Mouse (Mus musculus) ES-E14 (cell line): ENCODE data around the gene Cnp. TPM values are rescaled to one million over a fixed set of nuclear protein-coding genes. Genes with fewer than 3 reads are reported as not detected.

Experiments
- DNase-seq: peaks from one replicate; pipeline ENCODE4 v3.0.0-alpha.2; 2013; ENCODE audit warnings: low read depth, low spot score
- H3K27ac ChIP-seq: 2 replicates; pipeline ENCODE4 v1.5.1; 2012; ENCODE audit warnings: low read depth, mild to moderate bottlenecking, low read length, moderate library complexity, mixed read lengths; ENCODE audit not compliant: poor library complexity, insufficient read depth, severe bottlenecking
- H3K36me3 ChIP-seq: 2 replicates; pipeline ENCODE4 v1.6.1; 2012; ENCODE audit warnings: mild to moderate bottlenecking, low read length, moderate library complexity, mixed read lengths; ENCODE audit not compliant: control insufficient read depth, poor library complexity, insufficient read depth, severe bottlenecking
- H3K4me1 ChIP-seq, 2 experiments: fragments of 150-350 bp in 1 of 2; sonication (generic) in 1 of 2; 2 replicates each; pipeline ENCODE4 v1.6.1; 2012; ENCODE audit warnings: low read length in 2 of 2, mild to moderate bottlenecking in 1 of 2, mixed read lengths in 1 of 2; ENCODE audit not compliant: control insufficient read depth in 2 of 2, insufficient read depth in 2 of 2, poor library complexity in 1 of 2
- H3K4me3 ChIP-seq, 2 experiments: fragments of 150-350 bp in 1 of 2; sonication (generic) in 1 of 2; 2 replicates each; pipeline ENCODE4 v1.5.1; 2012; ENCODE audit warnings: low read length in 2 of 2, low read depth in 1 of 2, mild to moderate bottlenecking in 1 of 2, mixed read lengths in 1 of 2; ENCODE audit not compliant: insufficient read depth in 1 of 2, poor library complexity in 1 of 2, severe bottlenecking in 1 of 2
- H3K9ac ChIP-seq: 2 replicates; pipeline ENCODE4 v1.6.1; 2012; ENCODE audit warnings: low read depth, mild to moderate bottlenecking, low read length, mixed read lengths; ENCODE audit not compliant: poor library complexity, insufficient read depth, severe bottlenecking
- H3K9me3 ChIP-seq: fragments of 150-350 bp; sonication (generic); 2 replicates; pipeline ENCODE4 v1.6.1; 2012; ENCODE audit warnings: low read depth, mild to moderate bottlenecking, low read length; ENCODE audit not compliant: control insufficient read depth, insufficient read depth
- CHD2 ChIP-seq: IDR thresholded peaks from 2 replicates; pipeline ENCODE4 v1.6.1; 2014; ENCODE audit warnings: mild to moderate bottlenecking, low read depth, low read length, inconsistent platforms
- HCFC1 ChIP-seq: IDR thresholded peaks from 2 replicates; pipeline ENCODE4 v1.6.1; 2012; ENCODE audit warnings: low read length, inconsistent platforms, borderline replicate concordance; ENCODE audit not compliant: insufficient read depth
- MAFK ChIP-seq: IDR thresholded peaks from 2 replicates; pipeline ENCODE4 v1.6.1; 2014; ENCODE audit warnings: mild to moderate bottlenecking, low read depth, low read length, inconsistent platforms; ENCODE audit not compliant: insufficient read depth
- ZC3H11A ChIP-seq: IDR thresholded peaks from 2 replicates; pipeline ENCODE4 v1.6.1; 2012; ENCODE audit warnings: low read depth, mild to moderate bottlenecking, inconsistent platforms, low read length, borderline replicate concordance
- ZNF384 ChIP-seq: IDR thresholded peaks from 2 replicates; pipeline ENCODE4 v1.6.1; 2012; ENCODE audit warnings: low read depth, low read length, inconsistent platforms
- in situ Hi-C, 2 experiments: fragments of 600-800 bp; cut with MboI; formaldehyde crosslinking; loops; one replicate each; pipeline ENCODE4 v1.15.1; 2025; ENCODE audit warnings: low sequenced_read_pairs in 2 of 2, inconsistent platforms in 1 of 2; ENCODE audit not compliant: unreplicated experiment in 2 of 2
- total RNA-seq: library from RNA; depleted of rRNA; stranded (reverse); fragments of 300-350 nt; gene quantifications from 2 replicates; pipeline ENCODE4 v1.2.3, GENCODE M21; 2012

Cnp gene
- total RNA-seq, 1 experiment = 11.9 TPM

- Histone ChIP-seq H3K27ac (no peak overlapping the region), H3K9me3 (no peaks in the 10 kb centered on the region), H3K9ac (no peak overlapping the region), H3K36me3 (no peaks in the 10 kb centered on the region), H3K4me3 (0 out of 4 replicates have a peak overlapping the region, but pooled peaks have one; percentile 0 to 9), H3K4me1 (peaks cover 9 to 34% of the 10 kb centered on the region in 2 experiments)
- DNase-seq = no peak
- in situ Hi-C loops = no loop called here
- TF ChIP-seq HCFC1 (no peak), ZC3H11A (no peak), MAFK (no peak), ZNF384 (no peak), CHD2 (no peak)
These were observed 25.2 kb upstream of the Cnp start for GRCm38 (mm10) chr11:100549466-100549865.

GRCm38 (mm10) chr11:100550101-100550500 is 24.6 kb upstream of the Cnp start:
- no peak overlapping the region for H3K9ac ChIP-seq
- peaks cover 9 to 32% of the 10 kb centered on the region in 2 experiments for H3K4me1 ChIP-seq
- no peak for DNase-seq
- peak overlapping the region in 1 of 2 experiments; percentile 0; a peak in 1 of 4 replicates for H3K4me3 ChIP-seq
- in situ Hi-C loops = no loop called here
- TF ChIP-seq MAFK (no peak), ZNF384 (no peak), CHD2 (no peak), ZC3H11A (no peak), HCFC1 (no peak)
- H3K27ac ChIP-seq = peak overlapping the region; percentile 31; the same call in 1 of the 2 replicates
- H3K36me3 ChIP-seq = no peaks in the 10 kb centered on the region
- H3K9me3 ChIP-seq = no peaks in the 10 kb centered on the region

- Histone ChIP-seq H3K4me1 (peaks cover 11 to 37% of the 10 kb centered on the region in 2 experiments), H3K27ac (no peak overlapping the region), H3K36me3 (no peaks in the 10 kb centered on the region), H3K9ac (no peak overlapping the region), H3K9me3 (no peaks in the 10 kb centered on the region), H3K4me3 (no peak overlapping the region)
- DNase-seq = no peak
- TF ChIP-seq CHD2 = no peak
- TF ChIP-seq HCFC1 = no peak
- TF ChIP-seq ZNF384 = no peak
- no peak for TF ChIP-seq ZC3H11A
- in situ Hi-C loops = no loop called here
These were observed 21.9 kb upstream of the Cnp start for GRCm38 (mm10) chr11:100552842-100553241.

- Histone ChIP-seq H3K36me3 (no peaks in the 10 kb centered on the region), H3K4me3 (peak overlapping the region; percentile 60 to 81), H3K27ac (no peak overlapping the region), H3K9me3 (no peaks in the 10 kb centered on the region), H3K4me1 (peaks cover 5 to 28% of the 10 kb centered on the region in 2 experiments; a peak in 3 of 4 replicates), H3K9ac (peak overlapping the region; percentile 58)
- TF ChIP-seq HCFC1 (no peak), CHD2 (no peak), ZC3H11A (0 out of 2 replicates have a peak, but pooled peaks have one; percentile 13), ZNF384 (no peak)
- in situ Hi-C loops = no loop called here
- peak; percentile 85 for DNase-seq
These were observed 19.1 kb upstream of the Cnp start for GRCm38 (mm10) chr11:100555583-100555982.

- Histone ChIP-seq H3K9me3 (no peaks in the 10 kb centered on the region), H3K9ac (no peak overlapping the region), H3K36me3 (no peaks in the 10 kb centered on the region), H3K4me3 (no peak overlapping the region), H3K27ac (no peak overlapping the region), H3K4me1 (peaks cover 5 to 16% of the 10 kb centered on the region in 2 experiments; a peak in 3 of 4 replicates)
- in situ Hi-C loops = no loop called here
- no peak for DNase-seq
- TF ChIP-seq CHD2 (no peak), ZC3H11A (no peak), ZNF384 (no peak), HCFC1 (no peak), MAFK (no peak)
These were observed 17.1 kb upstream of the Cnp start for GRCm38 (mm10) chr11:100557563-100557962.
